Mouse (Mus musculus): Measurements from ENCODE around the gene Polr1e. TPM values are rescaled to one million over a fixed set of nuclear protein-coding genes. Genes with fewer than 3 reads are reported as not detected.
"Not testable (repeated sequence)": the region's sequence is repeated elsewhere in the genome, so short reads cannot be mapped to it uniquely, and the experiment has no call there.

Gene Polr1e
- polyA plus RNA-seq, 1 experiment = 5.9 TPM

DNA sequence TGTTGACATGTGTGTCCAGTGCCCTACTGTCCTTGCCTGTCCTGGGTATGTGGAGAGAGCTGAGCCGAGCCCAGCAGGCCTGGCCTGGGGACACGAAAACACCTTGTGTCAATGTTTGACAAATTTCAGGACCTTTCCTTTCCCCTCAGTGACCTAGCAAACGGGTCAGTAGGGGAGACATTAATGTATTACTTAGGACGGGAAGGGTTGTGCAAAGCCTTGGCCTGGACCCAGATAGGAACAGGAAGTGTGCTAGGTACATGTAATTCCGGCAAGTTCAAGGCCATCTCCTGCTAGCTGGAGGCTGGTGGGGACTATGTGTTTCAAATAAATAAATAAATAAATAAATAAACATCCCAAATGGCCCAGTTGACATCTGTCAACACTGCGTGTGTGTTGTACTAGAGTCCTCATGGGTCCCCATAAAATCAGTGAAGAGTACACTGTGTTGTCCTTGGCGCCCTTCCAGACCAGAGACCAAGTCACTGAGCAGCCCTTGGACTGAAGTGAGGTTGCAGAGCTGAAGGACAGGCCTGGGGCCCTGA lies 38.5 kb upstream of the Polr1e start:
- no peak for TF ChIP-seq POLR2A (IDR thresholded peaks at IDR 0.05; ENCODE audit: borderline replicate concordance, low read depth, low read length)
- TF ChIP-seq CTCF (IDR thresholded peaks at IDR 0.05; ENCODE audit: low read depth, low read length) = no peak
- Histone ChIP-seq H3K4me3 (ENCODE audit: insufficient read depth, low read length) (no peak overlapping the region), H3K4me1 (ENCODE audit: control insufficient read depth, insufficient read depth, low read length) (peaks cover 8% of the 10 kb centered on the region), H3K27ac (ENCODE audit: insufficient read depth, low read depth, low read length) (no peak overlapping the region)

DNA sequence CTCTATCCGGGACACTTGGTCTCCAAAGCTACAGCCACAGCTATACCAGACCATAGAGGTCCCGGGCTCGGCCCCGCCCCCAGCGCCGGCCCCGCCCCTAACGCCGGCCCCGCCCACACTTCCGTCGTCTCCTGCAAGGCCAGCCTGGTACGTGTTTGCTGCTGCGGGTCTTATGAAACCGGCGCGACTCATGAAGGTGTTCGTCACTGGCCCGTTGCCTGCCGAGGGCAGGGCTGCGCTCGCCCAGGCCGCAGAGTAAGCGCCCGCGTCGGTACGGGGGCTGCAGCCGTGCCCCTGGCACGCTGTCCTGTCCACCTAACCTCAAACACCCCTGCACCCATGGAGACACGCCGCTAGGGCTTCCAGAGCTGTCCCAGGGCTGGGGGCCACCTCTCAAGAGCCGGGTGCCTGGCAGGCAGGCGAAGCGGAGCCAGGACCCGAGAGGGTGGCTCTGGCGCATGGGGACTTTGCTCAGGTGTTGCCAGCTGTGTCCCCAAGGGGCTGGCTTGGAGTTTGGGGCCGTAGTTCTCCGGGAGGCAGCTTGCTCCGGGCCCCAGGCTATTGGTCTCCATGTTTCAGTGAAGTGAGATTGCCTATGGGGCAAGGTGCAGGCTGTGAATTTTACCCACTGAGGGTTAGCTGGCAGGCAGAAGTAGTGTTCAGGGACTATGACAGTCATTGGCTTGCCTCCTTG lies 37.0 kb upstream of the Polr1e start, which contains the start of gene Grhpr:
Gene Grhpr (plus strand): TSS at position 116 of the 694 bp plus-strand sequence.
- H3K4me3 ChIP-seq (ENCODE audit: insufficient read depth, low read length) = peak within 1 kb of the TSS; percentile 93
- TF ChIP-seq CTCF (IDR thresholded peaks at IDR 0.05; ENCODE audit: low read depth, low read length) = no peak
- no peak for TF ChIP-seq POLR2A (IDR thresholded peaks at IDR 0.05; ENCODE audit: borderline replicate concordance, low read depth, low read length)
- H3K27ac ChIP-seq (ENCODE audit: insufficient read depth, low read depth, low read length) = no peak within 1 kb of the TSS
- peaks cover 8% of the 10 kb centered on the region for H3K4me1 ChIP-seq (ENCODE audit: control insufficient read depth, insufficient read depth, low read length)

GRCm38 (mm10) chr4:44981974-44982287 lies 36.5 kb upstream of the Polr1e start:
- peaks cover 8% of the 10 kb centered on the region for H3K4me1 ChIP-seq (ENCODE audit: control insufficient read depth, insufficient read depth, low read length)
- TF ChIP-seq POLR2A (IDR thresholded peaks at IDR 0.05; ENCODE audit: borderline replicate concordance, low read depth, low read length) = no peak
- TF ChIP-seq CTCF (IDR thresholded peaks at IDR 0.05; ENCODE audit: low read depth, low read length) = no peak
- H3K4me3 ChIP-seq (ENCODE audit: insufficient read depth, low read length) = peak overlapping the region; percentile 93
- no peak overlapping the region for H3K27ac ChIP-seq (ENCODE audit: insufficient read depth, low read depth, low read length)

DNA sequence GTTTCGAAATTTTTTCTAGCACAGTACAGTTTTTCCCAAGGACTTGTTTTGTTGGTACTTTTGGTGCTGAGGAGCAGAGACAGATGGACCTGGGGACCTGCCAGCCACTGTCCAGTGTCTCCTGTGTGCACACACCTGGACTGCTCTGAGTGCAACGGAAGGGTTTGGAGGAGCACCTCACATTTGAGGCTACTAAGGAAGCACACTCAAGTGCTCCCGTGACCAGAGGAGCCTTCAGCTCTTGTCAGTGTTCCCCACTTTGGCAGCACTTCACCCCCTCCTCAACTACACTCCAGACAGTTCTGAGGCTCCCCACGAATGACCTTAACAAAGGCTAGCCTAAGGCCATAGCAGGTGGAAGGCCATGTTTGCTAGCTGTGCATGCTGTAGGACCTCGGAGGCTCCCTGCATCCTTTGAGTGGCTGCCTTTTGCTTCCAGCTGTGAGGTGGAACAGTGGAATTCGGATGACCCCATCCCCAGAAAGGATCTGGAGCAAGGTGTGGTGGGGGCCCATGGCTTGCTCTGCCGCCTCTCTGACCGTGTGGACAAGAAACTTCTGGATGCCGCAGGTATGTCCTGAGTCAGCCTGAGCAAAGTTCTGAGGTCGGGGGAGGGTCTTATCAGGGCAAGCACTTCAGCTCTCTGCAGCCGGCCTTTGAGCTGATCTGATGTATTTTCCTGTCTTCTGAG lies 35.8 kb upstream of the Polr1e start:
- H3K27ac ChIP-seq (ENCODE audit: insufficient read depth, low read depth, low read length) = no peak overlapping the region
- peaks cover 8% of the 10 kb centered on the region for H3K4me1 ChIP-seq (ENCODE audit: control insufficient read depth, insufficient read depth, low read length)
- H3K4me3 ChIP-seq (ENCODE audit: insufficient read depth, low read length) = no peak overlapping the region
- TF ChIP-seq CTCF (IDR thresholded peaks at IDR 0.05; ENCODE audit: low read depth, low read length) (no peak), POLR2A (IDR thresholded peaks at IDR 0.05; ENCODE audit: borderline replicate concordance, low read depth, low read length) (no peak)

DNA sequence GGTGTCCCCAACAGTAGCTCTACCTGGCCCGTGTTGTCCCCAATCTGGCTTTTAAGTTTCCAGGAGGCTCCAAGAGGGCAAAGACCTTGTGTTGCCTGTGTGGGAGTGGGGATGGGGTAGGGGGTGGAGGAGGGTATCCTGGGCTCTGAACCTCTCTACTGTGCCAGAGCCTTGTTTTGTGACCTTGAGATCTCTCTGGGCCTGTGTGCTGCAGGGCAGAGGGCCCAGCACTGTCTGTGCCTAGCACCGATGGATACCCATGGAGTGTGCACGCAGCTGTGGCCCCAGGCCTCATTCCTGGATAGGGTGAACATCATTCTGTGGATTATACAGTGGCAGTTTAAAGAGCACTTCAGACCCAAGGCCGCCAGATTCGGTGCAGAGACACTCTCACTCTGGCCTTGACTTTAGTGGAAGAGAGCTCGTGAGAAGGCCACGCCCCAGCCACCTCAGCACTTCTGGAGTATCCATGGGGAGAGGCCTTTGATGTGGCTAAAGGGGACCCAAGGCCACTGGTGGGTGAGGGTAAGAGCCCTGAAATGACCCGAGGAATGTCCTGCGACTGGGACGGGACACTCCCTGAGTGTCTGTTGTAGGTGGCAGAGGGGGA lies 35.1 kb upstream of the Polr1e start:
- H3K27ac ChIP-seq (ENCODE audit: insufficient read depth, low read depth, low read length) = no peak overlapping the region
- peaks cover 8% of the 10 kb centered on the region for H3K4me1 ChIP-seq (ENCODE audit: control insufficient read depth, insufficient read depth, low read length)
- TF ChIP-seq POLR2A (IDR thresholded peaks at IDR 0.05; ENCODE audit: borderline replicate concordance, low read depth, low read length) = no peak
- no peak for TF ChIP-seq CTCF (IDR thresholded peaks at IDR 0.05; ENCODE audit: low read depth, low read length)
- no peak overlapping the region for H3K4me3 ChIP-seq (ENCODE audit: insufficient read depth, low read length)

GRCm38 (mm10) chr4:44990560-44990959 lies 27.8 kb upstream of the Polr1e start:
- TF ChIP-seq POLR2A (IDR thresholded peaks at IDR 0.05; ENCODE audit: borderline replicate concordance, low read depth, low read length) = no peak
- no peak for TF ChIP-seq CTCF (IDR thresholded peaks at IDR 0.05; ENCODE audit: low read depth, low read length)
- Histone ChIP-seq H3K27ac (ENCODE audit: insufficient read depth, low read depth, low read length) (no peak overlapping the region), H3K4me1 (ENCODE audit: control insufficient read depth, insufficient read depth, low read length) (no peaks in the 10 kb centered on the region), H3K4me3 (ENCODE audit: insufficient read depth, low read length) (no peak overlapping the region)

DNA sequence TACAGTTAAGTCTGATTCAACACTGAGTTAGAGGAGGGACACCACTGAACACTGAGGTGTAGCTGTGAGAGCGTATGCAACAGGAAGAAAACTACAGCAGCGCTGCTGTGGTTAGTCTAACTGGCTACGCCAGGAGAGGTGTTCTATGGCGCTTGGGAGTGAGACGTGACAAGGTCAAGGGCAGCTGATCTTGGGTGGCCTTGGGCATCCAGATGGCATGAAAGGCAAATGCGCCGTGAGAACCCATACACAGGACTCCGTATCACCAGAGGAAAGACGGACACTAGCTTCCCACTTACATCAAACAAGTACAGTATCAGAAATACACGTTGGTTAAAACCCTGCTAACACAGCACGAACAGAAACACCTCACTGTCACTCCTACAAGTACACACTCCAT lies 26.1 kb upstream of the Polr1e start:
- H3K4me3 ChIP-seq (ENCODE audit: insufficient read depth, low read length); H3K27ac ChIP-seq (ENCODE audit: insufficient read depth, low read depth, low read length): not testable (repeated sequence)

DNA sequence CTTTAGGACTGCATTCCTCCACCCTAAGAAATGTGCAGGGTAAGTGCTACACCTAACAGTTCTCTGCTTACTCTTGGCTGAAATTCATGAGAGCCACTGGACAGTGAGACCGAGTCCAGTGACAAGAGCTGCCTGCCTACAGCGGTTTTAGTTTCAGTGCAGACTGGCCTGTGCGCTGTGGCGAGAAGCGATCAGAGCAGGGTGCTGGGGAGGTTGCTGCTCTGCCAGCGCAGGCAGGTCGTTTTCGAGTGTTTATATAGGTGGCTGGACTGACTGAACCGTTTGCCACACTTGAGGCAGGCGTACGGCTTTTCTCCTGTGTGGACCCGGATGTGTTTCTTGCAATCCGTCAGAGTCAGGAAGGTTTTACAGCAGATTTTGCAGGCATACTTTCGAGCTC lies 25.2 kb upstream of the Polr1e start:
- H3K27ac ChIP-seq (ENCODE audit: insufficient read depth, low read depth, low read length) = not testable (repeated sequence)

More for the DNA sequence above, 26.1 kb upstream of the Polr1e start:
- H3K4me1 ChIP-seq (ENCODE audit: control insufficient read depth, insufficient read depth, low read length) = not testable (repeated sequence)

DNA sequence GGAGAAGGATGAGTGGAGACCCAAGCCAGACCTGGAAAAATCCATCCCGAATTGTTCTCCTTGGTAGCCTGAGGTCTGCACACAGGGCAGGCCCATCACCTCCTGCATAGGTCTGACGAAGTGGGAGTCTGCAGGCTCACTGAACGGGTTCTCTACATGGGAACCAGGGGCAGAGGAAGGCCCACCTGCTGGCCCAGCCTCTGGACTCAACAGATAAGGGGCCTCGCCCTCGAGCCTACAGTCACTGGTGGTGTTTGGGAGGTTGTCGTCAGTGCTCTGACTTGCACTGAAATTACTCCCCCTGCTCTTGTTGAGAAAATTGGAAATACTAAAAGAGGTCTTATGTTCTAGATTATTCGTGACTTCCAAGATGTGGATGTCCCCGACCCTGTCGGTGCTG lies 24.5 kb upstream of the Polr1e start:
- peaks cover 4% of the 10 kb centered on the region for H3K4me1 ChIP-seq (ENCODE audit: control insufficient read depth, insufficient read depth, low read length)
- no peak overlapping the region for H3K4me3 ChIP-seq (ENCODE audit: insufficient read depth, low read length)
- no peak for TF ChIP-seq POLR2A (IDR thresholded peaks at IDR 0.05; ENCODE audit: borderline replicate concordance, low read depth, low read length)
- TF ChIP-seq CTCF (IDR thresholded peaks at IDR 0.05; ENCODE audit: low read depth, low read length) = no peak
- no peak overlapping the region for H3K27ac ChIP-seq (ENCODE audit: insufficient read depth, low read depth, low read length)

More for the DNA sequence above, 25.2 kb upstream of the Polr1e start:
- not testable (repeated sequence) for H3K4me1 ChIP-seq (ENCODE audit: control insufficient read depth, insufficient read depth, low read length); H3K4me3 ChIP-seq (ENCODE audit: insufficient read depth, low read length)

DNA sequence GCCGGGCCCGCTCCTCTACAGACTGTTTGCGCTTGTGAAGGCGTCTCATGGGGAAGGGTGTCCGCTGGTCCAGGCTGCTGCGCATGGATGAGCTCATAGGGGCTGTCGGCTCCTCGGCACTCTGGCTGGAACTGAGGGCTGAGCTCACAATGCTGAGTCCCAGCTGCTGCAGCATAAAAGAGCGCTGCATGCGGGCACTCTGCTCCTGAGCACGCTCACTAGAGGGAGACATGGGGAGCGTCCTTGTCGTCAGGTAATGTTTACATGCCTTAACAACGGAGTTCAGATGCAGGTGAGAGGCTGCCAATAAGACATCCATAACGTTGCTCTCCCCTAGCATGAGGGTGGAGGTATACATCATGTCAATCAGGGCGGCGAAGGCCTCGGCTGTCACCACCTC lies 23.6 kb upstream of the Polr1e start:
- H3K27ac ChIP-seq (ENCODE audit: insufficient read depth, low read depth, low read length) = no peak overlapping the region
- no peak for TF ChIP-seq CTCF (IDR thresholded peaks at IDR 0.05; ENCODE audit: low read depth, low read length)
- no peak for TF ChIP-seq POLR2A (IDR thresholded peaks at IDR 0.05; ENCODE audit: borderline replicate concordance, low read depth, low read length)
- H3K4me3 ChIP-seq (ENCODE audit: insufficient read depth, low read length) = no peak overlapping the region
- peaks cover 4% of the 10 kb centered on the region for H3K4me1 ChIP-seq (ENCODE audit: control insufficient read depth, insufficient read depth, low read length)

Measured in bone marrow macrophage, adult 2 months (primary cell).